Mouse (Mus musculus) forebrain, embryonic 12.5 days (tissue): ENCODE measurements around the gene Pcid2. TPM values are rescaled to one million over a fixed set of nuclear protein-coding genes. Genes with fewer than 3 reads are reported as not detected.

Experiments used
- microRNA-seq: library from miRNA; unstranded; fragments of <30 nt; microRNA quantifications from one replicate; pipeline ENCODE4, GENCODE M21; 2017
- polyA plus RNA-seq: library from polyadenylated mRNA; unstranded; fragments of >200 nt; fragmentation: Nextera tagmentation; extraction: Ambion mirVana; gene quantifications from 2 replicates; pipeline ENCODE4 v1.2.1, GENCODE M21; 2016

The Pcid2 gene
- polyA plus RNA-seq, 1 experiment from 2014 or later = 57.7 TPM

Small RNA genes lying within 50 kb of the gene (microRNA-seq; reads per million reads assigned to microRNA genes)
- not detected for gene Mir7065

Other genes with a start within 250 kb of the Pcid2 start
- gene Mcf2l, start 231.7 kb downstream of the Pcid2 start, polyA plus RNA-seq = 90.2 and 110 TPM in 2 replicates
- gene F7, start 79.4 kb downstream of the Pcid2 start, polyA plus RNA-seq = 0.10 TPM in 2 replicates
- gene F10, start 68.2 kb downstream of the Pcid2 start, polyA plus RNA-seq = 0.21 and 0.22 TPM in 2 replicates
- 0.67 and 0.92 TPM in 2 replicates for gene Proz, start 44.5 kb downstream of the Pcid2 start, polyA plus RNA-seq
- gene Cul4a, start 162 bp upstream of the Pcid2 start, polyA plus RNA-seq = 84.0 and 86.8 TPM in 2 replicates
- gene Lamp1, start 53.7 kb upstream of the Pcid2 start, polyA plus RNA-seq = 207 and 213 TPM in 2 replicates
- 19.3 and 19.9 TPM in 2 replicates for gene Grtp1, start 95.2 kb upstream of the Pcid2 start, polyA plus RNA-seq
- 0.13 TPM in 1 of 2 replicates, not detected in the other for gene Adprhl1, start 148.7 kb upstream of the Pcid2 start, polyA plus RNA-seq
- 32.4 and 33.1 TPM in 2 replicates for gene Dcun1d2, start 182.7 kb upstream of the Pcid2 start, polyA plus RNA-seq
- gene Tmco3, start 182.7 kb upstream of the Pcid2 start, polyA plus RNA-seq = 38.8 and 45.8 TPM in 2 replicates
- 200 and 203 TPM in 2 replicates for gene Tfdp1, start 233.3 kb upstream of the Pcid2 start, polyA plus RNA-seq